Mouse (Mus musculus) spleen, postnatal 4 days (tissue): ENCODE data around the gene Dld.

Experiments
- DNase-seq, 2 experiments: peaks; one replicate each; pipeline ENCODE4 v3.0.0; 2022; ENCODE audit warnings: low spot score in 2 of 2

The Dld gene

GRCm38 (mm10) chr12:31294526-31294925 lies 56.7 kb downstream of the Dld start:
- no peak for DNase-seq

DNA sequence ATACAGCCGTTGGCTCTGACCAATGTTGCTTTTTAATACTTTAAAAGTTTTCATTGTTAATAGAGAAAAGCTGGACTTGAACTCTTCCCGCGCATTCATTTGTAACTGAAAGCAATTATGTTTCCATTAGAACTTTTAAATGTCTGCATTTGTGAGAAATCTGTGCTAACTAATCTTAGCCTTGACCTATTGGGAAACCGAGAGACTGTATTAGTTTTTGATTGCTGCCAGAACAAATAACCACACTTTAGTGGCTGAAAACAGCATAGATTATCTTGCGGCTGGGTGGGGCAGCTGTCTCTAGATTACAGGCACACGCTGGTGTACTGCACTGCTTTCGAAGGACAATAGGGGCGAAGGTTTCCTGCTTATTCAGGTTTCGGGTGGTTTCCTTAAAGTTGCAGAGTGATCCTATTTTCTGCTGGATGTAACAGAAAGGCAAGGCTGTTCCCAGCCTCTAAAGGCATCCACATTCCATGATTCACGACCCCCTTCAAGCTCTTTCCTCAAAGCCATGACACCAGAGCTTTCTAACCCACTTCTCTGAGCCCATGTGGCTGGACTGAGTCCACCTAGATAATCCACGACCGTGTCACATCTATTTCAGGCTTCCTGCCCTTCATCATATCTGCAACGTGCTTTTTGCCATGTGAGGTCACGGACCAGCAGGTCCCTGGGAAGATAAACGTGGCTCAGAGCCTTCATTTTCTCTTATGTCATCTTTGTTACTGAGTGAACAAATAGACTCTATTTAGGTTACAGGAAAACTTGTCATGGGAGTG lies 57.7 kb downstream of the Dld start:
- DNase-seq: no peak

- DNase-seq: no peak
Measured at GRCm38 (mm10) chr12:31290951-31291350, 60.3 kb downstream of the Dld start.

GRCm38 (mm10) chr12:31289046-31289445 lies 62.2 kb downstream of the Dld start:
- no peak for DNase-seq

- DNase-seq: no peak
Measured at GRCm38 (mm10) chr12:31283617-31284136, 67.6 kb downstream of the Dld start.

- no peak for DNase-seq
Measured at GRCm38 (mm10) chr12:31283131-31283530, 68.1 kb downstream of the Dld start.

DNA sequence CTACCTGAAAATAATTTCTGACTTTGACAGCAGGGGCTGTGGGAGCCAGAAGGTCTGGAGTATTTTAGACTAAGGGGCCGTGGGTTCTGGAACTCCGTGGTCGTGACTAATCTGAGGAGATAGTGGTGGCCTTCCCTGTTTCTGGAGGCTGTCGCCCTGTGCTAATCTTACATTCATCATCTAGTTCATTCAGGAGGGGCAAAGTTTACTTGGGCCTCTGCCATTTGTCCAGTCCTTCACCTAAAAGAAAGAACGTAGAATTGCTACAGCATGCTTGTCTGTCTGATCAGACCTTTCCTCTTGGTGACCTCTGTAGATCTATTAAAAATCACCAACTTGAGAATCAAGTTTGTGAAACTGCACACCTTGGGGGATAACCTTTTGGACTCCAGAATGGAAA lies 69.0 kb downstream of the Dld start:
- no peak for DNase-seq
